Mouse (Mus musculus) thymus, adult 2 months (tissue): ENCODE results near the gene Ric8b.

Source experiments
- CTCF ChIP-seq: fragments of 200-500 bp; IDR thresholded peaks from 2 replicates; pipeline ENCODE4 v1.5.1; 2012; ENCODE audit warnings: mild to moderate bottlenecking, control low read depth, low read length, moderate library complexity, borderline replicate concordance; ENCODE audit not compliant: control insufficient read depth, poor library complexity, insufficient read depth; ENCODE audit errors: extremely low read depth
- POLR2A ChIP-seq: fragments of 200-500 bp; IDR thresholded peaks from 2 replicates; pipeline ENCODE4 v1.6.1; 2012; ENCODE audit warnings: mild to moderate bottlenecking, low read length, control low read depth, moderate library complexity; ENCODE audit not compliant: control insufficient read depth, poor library complexity, insufficient read depth; ENCODE audit errors: extremely low read depth

GRCm38 (mm10) chr10:84935553-84936209 is 18.3 kb downstream of the Ric8b start:
- TF ChIP-seq CTCF (no peak), POLR2A (no peak)
